Mouse (Mus musculus) spleen, adult 18-20 months (tissue): ENCODE measurements at regions not wholly inside any gene's neighbourhood (a gene's known extent, or its start where the extent isn't known, plus 50 kb on each side); places are given as distances from the start of the nearest gene placed in this dataset.
A peak's percentile ranks its signal among the peaks of the same experiment; 100 is the strongest.

ENCODE experiments used
- DNase-seq, 2 experiments: peaks; one replicate each; pipeline ENCODE4 v3.0.0; 2022; ENCODE audit warnings: mixed read lengths in 2 of 2

- no peak for DNase-seq
These were observed 287.7 kb downstream of the Cdh26 start for GRCm38 (mm10) chr2:178718048-178718447.

- DNase-seq = no peak
These were observed 293.1 kb downstream of the Cdh26 start for GRCm38 (mm10) chr2:178723455-178723854.

GRCm38 (mm10) chr2:178724228-178724627 lies 293.9 kb downstream of the Cdh26 start:
- no peak for DNase-seq

- DNase-seq = no peak
These were observed 297.8 kb downstream of the Cdh26 start for GRCm38 (mm10) chr2:178727930-178728793.

GRCm38 (mm10) chr2:178728794-178729120 lies 298.4 kb downstream of the Cdh26 start:
- DNase-seq = no peak

- no peak for DNase-seq
These were observed 304.8 kb downstream of the Cdh26 start for GRCm38 (mm10) chr2:178735099-178735498.

- DNase-seq = no peak
These were observed 314.3 kb downstream of the Cdh26 start for GRCm38 (mm10) chr2:178744617-178745016.

- DNase-seq = no peak
These were observed 315.1 kb downstream of the Cdh26 start for GRCm38 (mm10) chr2:178745296-178746015.

GRCm38 (mm10) chr2:178751247-178751646 lies 320.9 kb downstream of the Cdh26 start:
- DNase-seq = no peak

GRCm38 (mm10) chr2:178758366-178758765 lies 328.0 kb downstream of the Cdh26 start:
- DNase-seq = peak in 1 of 2 experiments; percentile 48

GRCm38 (mm10) chr2:178768526-178768925 lies 338.2 kb downstream of the Cdh26 start:
- no peak for DNase-seq

GRCm38 (mm10) chr2:178769001-178769400 lies 338.7 kb downstream of the Cdh26 start:
- DNase-seq = no peak

- no peak for DNase-seq
These were observed 341.1 kb downstream of the Cdh26 start for GRCm38 (mm10) chr2:178771435-178771834.

GRCm38 (mm10) chr2:178771881-178772280 lies 341.6 kb downstream of the Cdh26 start:
- DNase-seq = no peak

- no peak for DNase-seq
These were observed 354.7 kb downstream of the Cdh26 start for GRCm38 (mm10) chr2:178784822-178785589.

GRCm38 (mm10) chr2:178785843-178786242 lies 355.5 kb downstream of the Cdh26 start:
- no peak for DNase-seq

- DNase-seq = no peak
These were observed 365.5 kb downstream of the Cdh26 start for GRCm38 (mm10) chr2:178795841-178796240.

- no peak for DNase-seq
These were observed 371.1 kb downstream of the Cdh26 start for GRCm38 (mm10) chr2:178801464-178801863.

- DNase-seq = no peak
These were observed 375.0 kb downstream of the Cdh26 start for GRCm38 (mm10) chr2:178805283-178805682.

GRCm38 (mm10) chr2:178821552-178821951 lies 391.2 kb downstream of the Cdh26 start:
- no peak for DNase-seq

- no peak for DNase-seq
These were observed 400.0 kb downstream of the Cdh26 start for GRCm38 (mm10) chr2:178830313-178830712.

GRCm38 (mm10) chr2:178834986-178835385 lies 404.7 kb downstream of the Cdh26 start:
- DNase-seq = no peak

- DNase-seq = no peak
These were observed 408.2 kb downstream of the Cdh26 start for GRCm38 (mm10) chr2:178838571-178838970.
